Mouse (Mus musculus) midbrain, embryonic 11.5 days (tissue): ENCODE measurements around the gene Dnajc30. TPM values are rescaled to one million over a fixed set of nuclear protein-coding genes. Genes with fewer than 3 reads are reported as not detected.

ENCODE experiments used
- ATAC-seq: fragments of 200-750 bp; cut with Nextera tagmentation; 2 replicates; pipeline ENCODE4 v1.8.0; 2017; ENCODE audit warnings: moderate TSS enrichment, moderate library complexity; ENCODE audit not compliant: low FRiP score
- DNase-seq: peaks from one replicate; pipeline ENCODE4 v3.0.0; 2015; ENCODE audit warnings: low spot score; ENCODE audit errors: missing footprints
- H3K27ac ChIP-seq: fragments of 300-500 bp; sonication (generic); 2 replicates; pipeline ENCODE4 v1.5.1; 2014; ENCODE audit warnings: low read depth, low read length
- H3K27me3 ChIP-seq: fragments of 300-500 bp; sonication (generic); 2 replicates; pipeline ENCODE4 v1.6.1; 2014; ENCODE audit warnings: mild to moderate bottlenecking, low read length, moderate library complexity, mixed read lengths; ENCODE audit not compliant: control insufficient read depth, insufficient read depth
- H3K36me3 ChIP-seq: fragments of 300-500 bp; sonication (generic); 2 replicates; pipeline ENCODE4 v1.6.1; 2014; ENCODE audit warnings: mild to moderate bottlenecking, low read length, moderate library complexity, mixed read lengths; ENCODE audit not compliant: control insufficient read depth, insufficient read depth
- H3K4me1 ChIP-seq: fragments of 300-500 bp; sonication (generic); 2 replicates; pipeline ENCODE4 v1.6.1; 2014; ENCODE audit warnings: low read length; ENCODE audit not compliant: control insufficient read depth, insufficient read depth
- H3K4me2 ChIP-seq: fragments of 300-500 bp; sonication (generic); 2 replicates; pipeline ENCODE4 v1.6.1; 2014; ENCODE audit warnings: mild to moderate bottlenecking, moderate library complexity
- H3K4me3 ChIP-seq: fragments of 300-500 bp; sonication (generic); 2 replicates; pipeline ENCODE4 v1.5.1; 2014; ENCODE audit warnings: low read depth, low read length
- H3K9ac ChIP-seq: fragments of 300-500 bp; sonication (generic); 2 replicates; pipeline ENCODE4 v1.6.1; 2014; ENCODE audit warnings: low read length
- H3K9me3 ChIP-seq: fragments of 300-500 bp; sonication (generic); 2 replicates; pipeline ENCODE4 v1.6.1; 2016; ENCODE audit warnings: low read length; ENCODE audit not compliant: control insufficient read depth
- WGBS: fragments of 180-500 bp; shearing (Covaris S2); extraction: QIAGEN DNeasy Blood & Tissue Kit; methylation state at CpG from one replicate; pipeline ENCODE4 v1.1.7; 2014; 5-methylcytosine and 5-hydroxymethylcytosine counted together
- polyA plus RNA-seq: library from polyadenylated mRNA; unstranded; fragments of >200 nt; fragmentation: Nextera tagmentation; extraction: Ambion mirVana; gene quantifications from 2 replicates; pipeline ENCODE4 v1.2.1, GENCODE M21; 2014

The Dnajc30 gene
- polyA plus RNA-seq, 1 experiment from 2014 or later: 30.0 TPM

DNA sequence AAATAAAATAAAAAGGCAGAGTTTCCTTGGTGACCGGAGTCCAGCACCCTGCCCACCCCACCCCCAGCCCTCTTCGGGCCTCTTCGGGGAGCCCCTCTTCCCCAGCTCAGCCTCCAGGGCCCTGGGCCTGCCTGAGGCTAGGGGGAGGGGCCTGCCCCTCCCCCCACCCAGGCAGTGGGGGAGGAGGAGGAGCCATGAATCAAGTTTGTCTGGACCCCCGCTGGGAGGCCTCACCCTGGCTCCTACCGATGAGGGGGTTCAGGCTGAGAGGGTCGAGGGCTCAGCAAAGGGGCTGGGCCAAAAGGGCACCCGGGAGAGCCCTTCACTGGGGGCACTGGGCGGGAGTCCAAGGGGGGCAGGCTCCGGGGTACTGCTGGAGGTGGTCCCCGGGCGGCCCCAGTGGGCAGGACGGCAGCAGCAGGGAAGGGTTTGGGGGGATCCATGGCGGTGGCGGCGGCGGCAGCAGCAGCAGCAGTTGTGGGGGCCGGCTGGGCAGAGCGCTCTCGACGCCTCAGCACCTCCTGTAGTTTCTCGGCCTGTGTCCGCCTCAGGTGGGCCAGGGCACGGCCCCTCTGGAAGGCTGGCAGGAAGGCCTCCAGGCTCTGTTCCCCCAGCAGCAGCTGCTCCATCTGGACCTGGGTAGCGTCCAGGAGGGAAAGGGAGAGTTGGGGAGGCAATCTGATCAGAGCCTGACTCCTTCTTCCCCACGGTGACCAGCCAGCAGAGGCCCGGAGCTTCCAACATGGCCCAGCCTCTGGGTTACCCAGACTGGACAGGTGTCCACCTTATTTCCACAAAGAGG, 9.5 kb downstream of the Dnajc30 start:
- Histone ChIP-seq H3K4me2 (no peak overlapping the region), H3K27me3 (no peaks in the 10 kb centered on the region), H3K4me1 (peaks cover 15% of the 10 kb centered on the region), H3K9ac (no peak overlapping the region), H3K27ac (no peak overlapping the region), H3K36me3 (no peaks in the 10 kb centered on the region; the same call in 1 of the 2 replicates), H3K4me3 (no peak overlapping the region), H3K9me3 (no peaks in the 10 kb centered on the region)
- ATAC-seq: no peak
- DNase-seq: peak; percentile 76
- 24% methylated on average over 26 of the region's 26 CpGs for WGBS

- 70% methylated on average over 4 of the region's 4 CpGs for WGBS
- H3K4me3 ChIP-seq: no peak overlapping the region
- no peaks in the 10 kb centered on the region; the same call in 1 of the 2 replicates for H3K36me3 ChIP-seq
- no peaks in the 10 kb centered on the region for H3K27me3 ChIP-seq
- ATAC-seq: no peak
- no peak overlapping the region for H3K9ac ChIP-seq
- peak; percentile 67 for DNase-seq
- no peak overlapping the region for H3K27ac ChIP-seq
- H3K9me3 ChIP-seq: no peaks in the 10 kb centered on the region
- no peak overlapping the region for H3K4me2 ChIP-seq
- peaks cover 15% of the 10 kb centered on the region for H3K4me1 ChIP-seq
Observed at GRCm38 (mm10) chr5:135075655-135076054, 11.7 kb downstream of the Dnajc30 start.

GRCm38 (mm10) chr5:135076368-135076767, 12.4 kb downstream of the Dnajc30 start:
- ATAC-seq (no peak), DNase-seq (peak; percentile 72)
- H3K9me3 ChIP-seq: no peaks in the 10 kb centered on the region
- H3K4me1 ChIP-seq: peaks cover 15% of the 10 kb centered on the region
- WGBS: 88% methylated on average over 14 of the region's 14 CpGs
- no peaks in the 10 kb centered on the region for H3K27me3 ChIP-seq
- H3K36me3 ChIP-seq: no peaks in the 10 kb centered on the region; the same call in 1 of the 2 replicates
- H3K9ac ChIP-seq: no peak overlapping the region
- no peak overlapping the region for H3K27ac ChIP-seq
- H3K4me3 ChIP-seq: peak overlapping the region; percentile 97
- H3K4me2 ChIP-seq: peak overlapping the region; percentile 75

DNA sequence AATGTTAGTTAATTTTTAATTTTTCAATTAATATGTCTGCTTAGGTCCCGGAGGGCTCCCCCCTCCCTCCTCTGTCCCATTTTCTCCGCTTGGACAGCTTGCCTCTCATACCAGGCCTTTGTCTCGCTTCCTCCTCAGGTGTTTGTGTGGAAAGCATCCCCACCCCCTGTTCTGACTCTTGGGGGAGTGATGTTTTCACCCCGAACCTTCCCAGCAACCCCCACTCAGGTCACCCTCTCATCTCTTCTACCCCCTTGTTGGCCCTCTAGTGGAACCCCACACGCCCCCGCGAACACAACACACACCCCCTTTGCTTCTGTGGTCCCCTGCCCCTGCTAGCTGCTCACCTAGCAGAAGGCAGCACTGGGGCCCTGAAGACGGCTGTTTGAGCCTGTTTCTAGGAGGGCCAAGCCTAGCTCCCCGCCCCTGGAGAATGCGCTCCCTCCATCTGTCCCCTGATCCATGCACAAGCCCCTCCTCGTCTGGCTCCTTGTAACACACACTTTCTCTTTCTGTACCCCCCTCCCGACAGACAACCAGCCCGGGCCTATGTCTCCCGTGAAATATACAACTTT, 13.0 kb downstream of the Dnajc30 start:
- WGBS: 22% methylated on average over 14 of the region's 14 CpGs
- peak; percentile 19; the same call in 1 of the 2 replicates for ATAC-seq

DNA sequence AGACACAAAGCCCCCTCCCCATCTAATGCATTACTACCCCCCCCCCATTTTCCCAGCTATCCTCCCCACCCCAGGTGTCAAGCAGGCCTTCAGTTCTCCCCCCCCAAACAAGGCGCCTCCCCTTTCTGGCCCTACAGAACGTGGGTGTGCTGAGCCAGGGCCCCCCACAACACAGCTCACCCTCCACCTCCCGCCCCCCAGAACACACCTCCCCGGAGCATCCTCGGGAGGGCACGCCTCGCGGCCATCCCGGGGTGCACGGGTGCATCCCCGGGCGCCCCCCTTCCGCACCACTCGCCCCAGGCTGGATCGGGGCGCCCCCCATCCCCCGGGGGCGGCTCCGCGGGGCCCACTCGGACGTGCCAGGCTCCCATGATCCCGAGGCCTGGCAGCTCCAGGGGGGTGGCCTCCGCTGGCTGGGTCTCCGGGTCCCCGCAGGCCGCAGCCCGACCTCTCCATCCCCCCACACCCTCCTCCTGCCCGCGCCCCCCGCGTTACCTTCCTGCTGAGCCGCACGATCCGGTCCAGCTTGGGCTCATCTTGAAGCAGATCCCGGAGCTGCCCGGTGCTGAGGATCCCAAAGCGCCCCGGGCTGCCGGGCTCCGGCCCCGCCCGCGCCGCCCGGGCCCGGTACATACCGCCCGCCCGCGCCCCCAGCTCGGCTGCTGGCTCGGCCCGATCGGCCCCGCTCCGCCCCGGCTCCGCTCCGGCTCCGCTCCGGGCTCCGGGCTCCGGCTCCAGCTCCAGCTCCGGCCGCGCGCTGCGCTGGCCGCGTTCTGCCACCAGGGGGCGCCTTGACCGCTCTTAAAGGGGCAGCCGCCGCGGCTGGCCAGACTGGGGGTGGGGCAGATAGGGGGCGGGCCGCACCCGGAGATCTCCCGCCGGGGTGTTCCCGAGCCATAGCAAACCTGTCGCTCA, 13.8 kb downstream of the Dnajc30 start, which contains the start of gene Vps37d:
Gene Vps37d (minus strand): TSS at position 703 of the 918 bp plus-strand sequence.
- H3K27me3 ChIP-seq: no peaks in the 10 kb centered on the region
- H3K36me3 ChIP-seq: no peaks in the 10 kb centered on the region; the same call in 1 of the 2 replicates
- H3K4me1 ChIP-seq: peaks cover 15% of the 10 kb centered on the region
- H3K4me3 ChIP-seq: peak within 1 kb of the TSS; percentile 97
- H3K4me2 ChIP-seq: peak within 1 kb of the TSS; percentile 75
- peak; percentile 100 for DNase-seq
- no peaks in the 10 kb centered on the region for H3K9me3 ChIP-seq
- H3K9ac ChIP-seq: peak within 1 kb of the TSS; percentile 99
- peak within 1 kb of the TSS; percentile 72 for H3K27ac ChIP-seq
- ATAC-seq: peak; percentile 89
- WGBS: under 1% methylated on average over 58 of the region's 83 CpGs

More for the DNA sequence above, 13.0 kb downstream of the Dnajc30 start:
- H3K4me1 ChIP-seq: peaks cover 15% of the 10 kb centered on the region
- no peaks in the 10 kb centered on the region for H3K9me3 ChIP-seq
- peak overlapping the region; percentile 99 for H3K9ac ChIP-seq
- no peaks in the 10 kb centered on the region; the same call in 1 of the 2 replicates for H3K36me3 ChIP-seq
- DNase-seq: peak; percentile 86
- H3K27ac ChIP-seq: no peak overlapping the region
- peak overlapping the region; percentile 97 for H3K4me3 ChIP-seq
- H3K4me2 ChIP-seq: peak overlapping the region; percentile 75
- no peaks in the 10 kb centered on the region for H3K27me3 ChIP-seq

DNA sequence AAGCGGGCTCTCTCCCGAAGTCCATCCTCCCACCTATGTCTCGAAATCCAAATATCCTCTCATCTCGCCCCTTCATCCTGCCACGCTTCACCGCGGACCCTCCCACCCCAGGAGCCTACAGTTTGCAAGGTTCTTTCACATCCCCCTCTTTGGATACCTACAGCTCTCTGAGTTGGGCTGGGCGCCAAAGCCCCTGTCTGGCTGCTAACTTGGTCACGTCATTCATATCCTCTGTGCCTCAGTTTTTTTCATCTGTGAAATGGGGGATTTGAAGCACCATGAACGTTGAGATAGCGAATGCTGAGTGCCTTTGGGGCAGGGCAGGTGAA, 14.4 kb downstream of the Dnajc30 start:
- under 1% methylated on average over 11 of the region's 11 CpGs for WGBS
- DNase-seq (no peak), ATAC-seq (peak; percentile 59; the same call in 1 of the 2 replicates)

DNA sequence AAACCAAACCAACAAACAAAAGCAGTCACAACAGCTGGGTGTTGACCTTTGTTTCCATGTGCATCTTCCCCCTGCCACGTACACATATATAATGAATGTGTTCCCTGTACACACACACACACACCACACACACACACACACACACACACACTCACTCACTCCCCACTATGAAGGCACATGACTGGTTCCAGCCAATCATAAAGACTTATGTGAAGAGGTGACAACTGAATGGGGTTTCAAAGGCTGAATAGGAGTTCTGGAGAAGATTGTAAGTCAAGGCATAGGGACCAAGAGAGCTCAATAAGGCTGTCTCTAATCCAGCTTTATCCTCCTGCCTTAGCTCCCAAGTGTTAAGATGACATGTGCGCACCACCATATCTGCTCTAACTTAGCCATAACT, 15.6 kb downstream of the Dnajc30 start:
- no peak overlapping the region for H3K4me3 ChIP-seq
- DNase-seq (peak; percentile 79), ATAC-seq (no peak)
- no peak overlapping the region for H3K9ac ChIP-seq
- H3K27me3 ChIP-seq: no peaks in the 10 kb centered on the region
- no peak overlapping the region for H3K27ac ChIP-seq
- WGBS: 93% methylated on average over 2 of the region's 2 CpGs
- no peaks in the 10 kb centered on the region for H3K36me3 ChIP-seq
- no peak overlapping the region for H3K4me2 ChIP-seq
- H3K9me3 ChIP-seq: no peaks in the 10 kb centered on the region
- H3K4me1 ChIP-seq: peaks cover 6% of the 10 kb centered on the region

More for the DNA sequence above, 14.4 kb downstream of the Dnajc30 start:
- H3K4me3 ChIP-seq: peak overlapping the region; percentile 97
- H3K4me2 ChIP-seq: peak overlapping the region; percentile 75
- H3K9me3 ChIP-seq: no peaks in the 10 kb centered on the region
- no peaks in the 10 kb centered on the region for H3K27me3 ChIP-seq
- no peaks in the 10 kb centered on the region for H3K36me3 ChIP-seq
- peaks cover 10% of the 10 kb centered on the region for H3K4me1 ChIP-seq
- peak overlapping the region; percentile 99 for H3K9ac ChIP-seq
- no peak overlapping the region for H3K27ac ChIP-seq

GRCm38 (mm10) chr5:135080539-135080938, 16.5 kb downstream of the Dnajc30 start:
- Histone ChIP-seq H3K36me3 (no peaks in the 10 kb centered on the region), H3K27me3 (no peaks in the 10 kb centered on the region), H3K27ac (no peak overlapping the region), H3K9ac (no peak overlapping the region), H3K4me1 (peaks cover 6% of the 10 kb centered on the region), H3K9me3 (no peaks in the 10 kb centered on the region), H3K4me3 (no peak overlapping the region), H3K4me2 (no peak overlapping the region)
- WGBS: 92% methylated on average over 5 of the region's 5 CpGs
- peak; percentile 37 for DNase-seq
- no peak for ATAC-seq
